Mouse (Mus musculus) adrenal gland, adult (tissue): ENCODE measurements at regions not wholly inside any gene's neighbourhood (a gene's known extent, or its start where the extent isn't known, plus 50 kb on each side); places are given as distances from the start of the nearest gene placed in this dataset.

Experiments
- DNase-seq, 2 experiments: peaks; one replicate each; pipeline ENCODE4 v3.0.0; 2022 to 2023; ENCODE audit warnings: low spot score in 1 of 2; ENCODE audit not compliant: inconsistent age in 2 of 2

DNA sequence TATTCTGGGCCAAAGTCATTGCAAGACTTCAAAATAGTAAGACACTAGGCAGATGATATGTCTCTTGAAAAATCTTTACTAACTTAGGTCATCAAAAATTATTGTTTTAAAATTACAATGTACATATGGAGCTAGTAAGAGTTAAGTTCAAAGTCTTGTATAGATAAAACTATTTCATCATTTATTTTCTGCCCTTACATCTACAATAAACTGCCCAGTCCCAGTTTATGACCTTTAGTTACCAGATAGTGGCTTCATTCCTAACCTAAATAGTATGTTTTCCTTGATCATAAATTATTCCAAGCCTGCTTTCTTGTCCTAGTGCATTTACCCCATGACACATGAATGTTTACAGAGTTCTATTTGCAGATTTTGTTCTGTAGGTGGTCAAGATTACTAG lies 72.9 kb downstream of the Manea start:
- no peak for DNase-seq

DNA sequence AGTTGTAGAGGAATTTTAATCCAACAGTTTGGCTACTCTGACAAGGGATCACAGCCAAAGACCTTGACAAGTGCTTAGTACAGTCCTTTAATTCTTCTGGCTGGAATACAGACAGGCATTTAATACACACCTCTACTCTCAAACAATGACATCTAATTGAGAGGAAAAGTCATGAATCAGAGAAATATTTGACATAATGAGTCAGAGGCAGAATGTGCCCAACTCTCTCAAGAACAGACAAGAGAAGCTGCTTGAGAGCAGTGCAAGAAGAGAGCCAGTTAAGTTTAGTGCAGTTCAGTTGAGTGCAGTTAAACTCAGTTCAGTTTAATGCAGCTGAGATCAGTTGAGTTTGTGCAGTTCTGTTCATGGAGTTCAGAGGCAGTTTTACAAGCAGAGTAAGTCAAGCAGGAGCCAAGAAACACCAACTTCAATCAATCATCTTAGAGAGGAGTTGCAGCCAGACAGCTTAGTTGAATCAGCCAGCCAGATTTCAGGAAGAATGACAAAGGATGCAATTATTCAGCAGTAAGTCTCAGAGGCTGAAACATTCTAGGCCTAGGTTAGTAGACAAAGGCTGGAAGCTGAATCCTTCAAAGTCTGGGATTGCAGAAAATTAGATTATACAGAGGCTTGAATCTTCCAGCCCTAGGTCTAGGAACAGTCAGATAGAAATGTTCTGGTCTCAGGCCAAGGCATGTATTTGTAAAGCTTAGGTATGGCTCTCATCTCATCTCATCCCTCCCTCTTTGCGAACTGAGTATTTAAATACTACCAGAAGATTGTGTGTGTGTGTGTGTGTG lies 87.3 kb downstream of the Manea start:
- peak in 1 of 2 experiments; percentile 67 for DNase-seq

DNA sequence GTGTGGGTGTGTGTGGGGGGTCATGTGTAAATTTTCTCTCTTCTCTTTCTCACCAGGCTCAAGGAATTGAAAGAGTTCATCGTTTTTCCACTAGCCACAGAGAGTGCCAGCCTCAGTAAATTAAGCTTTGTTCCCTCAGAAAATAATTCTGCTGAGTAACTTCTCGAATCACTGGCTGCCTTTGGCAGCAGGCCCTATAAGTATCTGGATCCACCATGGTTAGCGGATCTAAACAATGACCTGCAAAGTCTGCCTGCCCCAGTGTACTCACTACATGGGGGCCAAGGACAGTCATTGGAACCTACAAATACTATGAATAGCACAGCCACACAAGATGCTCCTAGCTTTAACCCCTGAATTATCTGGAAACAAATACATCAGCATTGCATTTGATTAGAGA lies 90.8 kb downstream of the Manea start:
- no peak for DNase-seq

DNA sequence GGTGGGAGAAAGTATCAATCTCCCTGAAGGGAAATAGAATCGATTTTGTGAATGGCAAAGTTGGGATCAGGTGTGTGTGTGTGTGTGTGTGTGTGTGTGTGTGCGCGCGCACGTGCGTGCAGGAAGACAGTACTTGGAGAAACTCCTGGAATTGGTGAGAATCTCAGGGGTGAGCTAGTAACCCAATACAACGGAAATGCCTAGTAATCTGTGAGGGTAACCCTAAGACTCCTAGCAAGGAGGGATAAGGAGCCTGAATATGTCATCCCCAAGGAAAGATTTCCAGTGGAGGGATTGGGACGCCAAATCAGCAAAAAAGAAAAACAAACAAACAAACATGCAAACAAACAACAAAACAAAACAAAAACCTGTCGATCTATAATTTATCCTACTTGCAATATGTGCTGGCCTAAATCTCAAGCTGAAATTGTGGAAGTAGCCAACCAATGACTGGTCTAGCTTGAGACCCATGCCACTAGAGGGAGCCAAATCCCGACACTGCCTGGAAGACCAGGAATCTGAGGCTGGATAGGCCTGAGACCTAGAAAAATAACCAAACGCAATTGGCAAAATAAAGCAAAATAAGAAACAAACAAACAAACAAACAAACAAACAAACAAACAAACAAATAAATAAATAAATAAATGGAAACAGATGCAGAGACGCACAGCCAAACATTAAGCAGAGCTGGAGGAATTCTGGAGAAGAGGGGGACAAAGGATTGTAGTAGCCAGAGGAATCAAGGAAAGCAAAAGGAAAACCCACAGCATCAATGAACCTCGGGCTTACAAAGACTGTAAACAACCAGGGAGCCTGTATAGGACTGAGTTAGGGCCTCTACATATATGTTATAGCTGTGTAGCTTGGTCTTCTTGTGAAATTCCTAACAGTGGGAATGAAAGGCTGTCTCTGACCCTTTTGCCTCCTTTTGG lies 98.5 kb downstream of the Manea start:
- peak; percentile 42 to 81 for DNase-seq

DNA sequence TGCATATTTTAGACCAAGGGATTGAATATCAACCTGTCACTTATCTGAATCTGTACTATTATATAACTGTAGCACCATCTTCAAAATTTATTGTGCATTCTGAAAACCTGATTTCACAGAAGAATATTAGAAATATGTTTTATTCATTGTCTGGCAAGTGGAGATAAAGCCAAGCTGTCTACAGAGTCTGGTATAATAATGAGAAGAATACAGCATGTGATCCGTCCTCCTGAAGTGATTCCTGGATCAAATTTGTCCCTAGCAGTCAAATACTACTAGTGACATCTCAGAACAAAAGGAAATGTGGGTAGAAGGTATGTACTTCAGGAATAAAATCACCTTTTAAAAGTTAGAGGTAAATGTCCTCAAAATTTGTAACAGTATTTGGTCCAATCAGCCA lies 123.4 kb downstream of the Manea start:
- DNase-seq: no peak
